Mouse (Mus musculus) limb, embryonic 13.5 days (tissue): ENCODE measurements around the gene C2cd2l. TPM values are rescaled to one million over a fixed set of nuclear protein-coding genes. Genes with fewer than 3 reads are reported as not detected.
"Not testable (repeated sequence)": the region's sequence is repeated elsewhere in the genome, so short reads cannot be mapped to it uniquely, and the experiment has no call there.

Experiments
- ATAC-seq: fragments of 200-750 bp; cut with Nextera tagmentation; 2 replicates; pipeline ENCODE4 v1.8.0; 2017; ENCODE audit warnings: low read depth, moderate number of reproducible peaks, moderate TSS enrichment; ENCODE audit not compliant: low FRiP score
- H3K27ac ChIP-seq: fragments of 300-500 bp; sonication (generic); 2 replicates; pipeline ENCODE4 v1.5.1; 2015; ENCODE audit warnings: inconsistent platforms, mild to moderate bottlenecking, moderate library complexity
- H3K27me3 ChIP-seq: fragments of 300-500 bp; sonication (generic); 2 replicates; pipeline ENCODE4 v1.6.1; 2015; ENCODE audit warnings: mild to moderate bottlenecking, inconsistent platforms
- H3K36me3 ChIP-seq: fragments of 300-500 bp; sonication (generic); 2 replicates; pipeline ENCODE4 v1.6.1; 2015; ENCODE audit warnings: inconsistent platforms, mild to moderate bottlenecking, moderate library complexity
- H3K4me1 ChIP-seq: fragments of 300-500 bp; sonication (generic); 2 replicates; pipeline ENCODE4 v1.6.1; 2015; ENCODE audit warnings: inconsistent platforms
- H3K4me2 ChIP-seq: fragments of 300-500 bp; sonication (generic); replicated peaks from 2 replicates; pipeline ENCODE4 v1.6.1; 2015; ENCODE audit warnings: inconsistent platforms, mild to moderate bottlenecking, moderate library complexity
- H3K4me3 ChIP-seq: fragments of 300-500 bp; sonication (generic); 2 replicates; pipeline ENCODE4 v1.5.1; 2015; ENCODE audit warnings: moderate library complexity, mild to moderate bottlenecking, inconsistent platforms
- H3K9ac ChIP-seq: fragments of 300-500 bp; sonication (generic); 2 replicates; pipeline ENCODE4 v1.6.1; 2015; ENCODE audit warnings: mild to moderate bottlenecking, inconsistent platforms
- H3K9me3 ChIP-seq: fragments of 300-500 bp; sonication (generic); 2 replicates; pipeline ENCODE4 v1.6.1; 2016; ENCODE audit warnings: inconsistent platforms
- WGBS: fragments of 180-500 bp; shearing (Covaris S2); methylation state at CpG from one replicate; pipeline ENCODE4 v1.1.7; 2015; 5-methylcytosine and 5-hydroxymethylcytosine counted together
- polyA plus RNA-seq: library from polyadenylated mRNA; unstranded; fragments of >200 nt; fragmentation: Nextera tagmentation; extraction: Ambion mirVana; gene quantifications from 2 replicates; pipeline ENCODE4 v1.2.1, GENCODE M21; 2015

Gene C2cd2l
- polyA plus RNA-seq, 1 experiment from 2014 or later: 6.8 TPM

- no peak for ATAC-seq
- H3K4me3 ChIP-seq: no peak overlapping the region
- WGBS: 87% methylated on average over 6 of the region's 6 CpGs
- H3K36me3 ChIP-seq: peaks cover 59% of the 10 kb centered on the region
- peaks cover 6% of the 10 kb centered on the region for H3K4me1 ChIP-seq
- H3K4me2 ChIP-seq: no peak overlapping the region
- H3K27me3 ChIP-seq: no peaks in the 10 kb centered on the region
- H3K9ac ChIP-seq: no peak overlapping the region
- no peaks in the 10 kb centered on the region for H3K9me3 ChIP-seq
- H3K27ac ChIP-seq: no peak overlapping the region
Observed at GRCm38 (mm10) chr9:44345570-44346433, 25.7 kb upstream of the C2cd2l start.

GRCm38 (mm10) chr9:44343781-44344421, 23.8 kb upstream of the C2cd2l start, which contains the start of gene Hmbs:
Gene Hmbs (minus strand): TSS chr9:44344228.
- Histone ChIP-seq H3K9me3 (no peaks in the 10 kb centered on the region), H3K27me3 (no peaks in the 10 kb centered on the region), H3K27ac (peak within 1 kb of the TSS; percentile 95), H3K4me2 (peak within 1 kb of the TSS; percentile 69), H3K9ac (peak within 1 kb of the TSS; percentile 84), H3K36me3 (peaks cover 55% of the 10 kb centered on the region), H3K4me1 (peaks cover 6% of the 10 kb centered on the region), H3K4me3 (peak within 1 kb of the TSS; percentile 77)
- 0% methylated on average over 39 of the region's 39 CpGs for WGBS
- peak; percentile 96 for ATAC-seq

GRCm38 (mm10) chr9:44343290-44343689, 23.2 kb upstream of the C2cd2l start:
- 9% methylated on average over 6 of the region's 6 CpGs for WGBS
- H3K4me3 ChIP-seq: peak overlapping the region; percentile 77
- H3K4me2 ChIP-seq: peak overlapping the region; percentile 69
- no peaks in the 10 kb centered on the region for H3K27me3 ChIP-seq
- H3K4me1 ChIP-seq: peaks cover 6% of the 10 kb centered on the region
- ATAC-seq: no peak
- peak overlapping the region; percentile 84 for H3K9ac ChIP-seq
- peaks cover 55% of the 10 kb centered on the region for H3K36me3 ChIP-seq
- H3K27ac ChIP-seq: peak overlapping the region; percentile 95
- no peaks in the 10 kb centered on the region for H3K9me3 ChIP-seq

- 86% methylated on average over 1 of the region's 1 CpGs for WGBS
- Histone ChIP-seq H3K27me3 (no peaks in the 10 kb centered on the region), H3K36me3 (peaks cover 55% of the 10 kb centered on the region), H3K4me3 (no peak overlapping the region; the same call in 1 of the 2 replicates), H3K9ac (peak overlapping the region; percentile 84; the same call in 1 of the 2 replicates), H3K4me1 (peaks cover 9% of the 10 kb centered on the region), H3K9me3 (no peaks in the 10 kb centered on the region), H3K4me2 (peak overlapping the region; percentile 69), H3K27ac (no peak overlapping the region)
- no peak for ATAC-seq
Observed at GRCm38 (mm10) chr9:44342605-44343004, 22.5 kb upstream of the C2cd2l start.

GRCm38 (mm10) chr9:44342173-44342572, 22.1 kb upstream of the C2cd2l start:
- no peak overlapping the region for H3K27ac ChIP-seq
- no peak overlapping the region for H3K4me2 ChIP-seq

GRCm38 (mm10) chr9:44341487-44341886, 21.4 kb upstream of the C2cd2l start:
- no peak for ATAC-seq
- Histone ChIP-seq H3K27me3 (no peaks in the 10 kb centered on the region), H3K27ac (no peak overlapping the region), H3K4me3 (peak overlapping the region; percentile 0; the same call in 1 of the 2 replicates), H3K36me3 (peaks cover 55% of the 10 kb centered on the region), H3K9ac (0 out of 2 replicates have a peak overlapping the region, but pooled peaks have one; percentile 19), H3K4me1 (peaks cover 20% of the 10 kb centered on the region), H3K9me3 (no peaks in the 10 kb centered on the region), H3K4me2 (no peak overlapping the region)
- 87% methylated on average over 5 of the region's 5 CpGs for WGBS

More at GRCm38 (mm10) chr9:44342173-44342572, 22.1 kb upstream of the C2cd2l start:
- 0 out of 2 replicates have a peak overlapping the region, but pooled peaks have one; percentile 19 for H3K9ac ChIP-seq
- no peaks in the 10 kb centered on the region for H3K27me3 ChIP-seq
- 82% methylated on average over 3 of the region's 3 CpGs for WGBS
- 0 out of 2 replicates have a peak overlapping the region, but pooled peaks have one; percentile 0 for H3K4me3 ChIP-seq
- H3K36me3 ChIP-seq: peaks cover 55% of the 10 kb centered on the region
- no peak for ATAC-seq
- H3K4me1 ChIP-seq: peaks cover 13% of the 10 kb centered on the region
- no peaks in the 10 kb centered on the region for H3K9me3 ChIP-seq

GRCm38 (mm10) chr9:44338574-44338973, 18.5 kb upstream of the C2cd2l start:
- peaks cover 26% of the 10 kb centered on the region for H3K4me1 ChIP-seq
- no peak overlapping the region for H3K9ac ChIP-seq
- no peaks in the 10 kb centered on the region for H3K27me3 ChIP-seq
- no peak overlapping the region for H3K27ac ChIP-seq
- WGBS: 80% methylated on average over 5 of the region's 5 CpGs
- no peak overlapping the region for H3K4me3 ChIP-seq
- peaks cover 51% of the 10 kb centered on the region for H3K36me3 ChIP-seq
- ATAC-seq: no peak
- H3K9me3 ChIP-seq: no peaks in the 10 kb centered on the region
- H3K4me2 ChIP-seq: no peak overlapping the region

GRCm38 (mm10) chr9:44337436-44338169, 17.5 kb upstream of the C2cd2l start:
- no peak for ATAC-seq
- peak overlapping the region; percentile 99; the same call in 1 of the 2 replicates for H3K9ac ChIP-seq
- no peaks in the 10 kb centered on the region for H3K27me3 ChIP-seq
- WGBS: 75% methylated on average over 9 of the region's 9 CpGs
- peak overlapping the region; percentile 73 for H3K4me2 ChIP-seq
- H3K36me3 ChIP-seq: peaks cover 61% of the 10 kb centered on the region
- 0 out of 2 replicates have a peak overlapping the region, but pooled peaks have one; percentile 28 for H3K27ac ChIP-seq
- H3K4me1 ChIP-seq: peaks cover 20% of the 10 kb centered on the region
- no peaks in the 10 kb centered on the region for H3K9me3 ChIP-seq
- peak overlapping the region; percentile 92 for H3K4me3 ChIP-seq

GRCm38 (mm10) chr9:44336964-44337363, 16.9 kb upstream of the C2cd2l start:
- H3K9me3 ChIP-seq: no peaks in the 10 kb centered on the region
- 76% methylated on average over 3 of the region's 3 CpGs for WGBS
- ATAC-seq: no peak
- H3K4me2 ChIP-seq: peak overlapping the region; percentile 73
- H3K27ac ChIP-seq: peak overlapping the region; percentile 48; the same call in 1 of the 2 replicates
- peak overlapping the region; percentile 99 for H3K9ac ChIP-seq
- H3K27me3 ChIP-seq: no peaks in the 10 kb centered on the region
- peak overlapping the region; percentile 92 for H3K4me3 ChIP-seq
- H3K4me1 ChIP-seq: peaks cover 20% of the 10 kb centered on the region
- H3K36me3 ChIP-seq: peaks cover 67% of the 10 kb centered on the region

GRCm38 (mm10) chr9:44336513-44336912, 16.4 kb upstream of the C2cd2l start:
- H3K9ac ChIP-seq: peak overlapping the region; percentile 99
- peak overlapping the region; percentile 48; the same call in 1 of the 2 replicates for H3K27ac ChIP-seq
- not testable (repeated sequence) for H3K9me3 ChIP-seq, H3K27me3 ChIP-seq, ATAC-seq
- 33% methylated on average over 4 of the region's 4 CpGs for WGBS
- H3K4me2 ChIP-seq: peak overlapping the region; percentile 73
- H3K4me1 ChIP-seq: peaks cover 20% of the 10 kb centered on the region
- H3K4me3 ChIP-seq: peak overlapping the region; percentile 92
- H3K36me3 ChIP-seq: peaks cover 70% of the 10 kb centered on the region

GRCm38 (mm10) chr9:44336093-44336406, 16.0 kb upstream of the C2cd2l start:
- WGBS: 2% methylated on average over 5 of the region's 5 CpGs
- Histone ChIP-seq H3K9ac (peak overlapping the region; percentile 99), H3K4me3 (peak overlapping the region; percentile 92), H3K9me3 (no peaks in the 10 kb centered on the region), H3K4me2 (peak overlapping the region; percentile 73), H3K27me3 (no peaks in the 10 kb centered on the region), H3K27ac (peak overlapping the region; percentile 97; the same call in 1 of the 2 replicates), H3K4me1 (peaks cover 20% of the 10 kb centered on the region), H3K36me3 (peaks cover 70% of the 10 kb centered on the region)
- no peak for ATAC-seq
